Mouse (Mus musculus) midbrain, postnatal 0 days (tissue): ENCODE measurements around the gene Cyp46a1. TPM values are rescaled to one million over a fixed set of nuclear protein-coding genes. Genes with fewer than 3 reads are reported as not detected.

Experiments
- ATAC-seq: fragments of 200-750 bp; cut with Nextera tagmentation; 2 replicates; pipeline ENCODE4 v1.8.0; 2017; ENCODE audit warnings: moderate number of reproducible peaks, mild to moderate bottlenecking, moderate TSS enrichment, moderate library complexity; ENCODE audit not compliant: low FRiP score
- DNase-seq: peaks from one replicate; pipeline ENCODE4 v3.0.0-alpha.2; 2015; ENCODE audit warnings: low spot score
- H3K27ac ChIP-seq: fragments of 300-500 bp; sonication (generic); 2 replicates; pipeline ENCODE4 v1.5.1; 2014; ENCODE audit warnings: low read depth, mild to moderate bottlenecking, low read length, mixed read lengths
- H3K27me3 ChIP-seq: fragments of 300-500 bp; sonication (generic); 2 replicates; pipeline ENCODE4 v1.6.1; 2014; ENCODE audit warnings: low read length, control low read depth, mixed read lengths; ENCODE audit not compliant: insufficient read depth
- H3K36me3 ChIP-seq: fragments of 300-500 bp; sonication (generic); 2 replicates; pipeline ENCODE4 v1.6.1; 2014; ENCODE audit warnings: low read length, control low read depth, mixed read lengths; ENCODE audit not compliant: insufficient read depth
- H3K4me1 ChIP-seq: fragments of 300-500 bp; sonication (generic); 2 replicates; pipeline ENCODE4 v1.6.1; 2014; ENCODE audit warnings: mild to moderate bottlenecking, control low read depth, antibody characterized with exemption, low read length, mixed read lengths; ENCODE audit not compliant: insufficient read depth
- H3K4me2 ChIP-seq: fragments of 300-500 bp; sonication (generic); 2 replicates; pipeline ENCODE4 v1.6.1; 2014; ENCODE audit warnings: low read depth, mild to moderate bottlenecking, low read length, mixed read lengths; ENCODE audit not compliant: poor library complexity, severe bottlenecking
- H3K4me3 ChIP-seq: fragments of 300-500 bp; sonication (generic); 2 replicates; pipeline ENCODE4 v1.5.1; 2014; ENCODE audit warnings: low read depth, mild to moderate bottlenecking, low read length, moderate library complexity
- H3K9ac ChIP-seq: fragments of 300-500 bp; sonication (generic); replicated peaks from 2 replicates; pipeline ENCODE4 v1.6.1; 2014; ENCODE audit warnings: mild to moderate bottlenecking, low read length, moderate library complexity, mixed read lengths; ENCODE audit not compliant: poor library complexity, severe bottlenecking
- H3K9me3 ChIP-seq: fragments of 300-500 bp; sonication (generic); 2 replicates; pipeline ENCODE4 v1.6.1; 2016; ENCODE audit warnings: low read length, control low read depth
- CTCF ChIP-seq: IDR thresholded peaks from 2 replicates; pipeline ENCODE4 v1.5.1; 2016; ENCODE audit warnings: antibody characterized with exemption, mild to moderate bottlenecking
- WGBS: fragments of 180-500 bp; shearing (Covaris S2); extraction: QIAGEN DNeasy Blood & Tissue Kit; methylation state at CpG from one replicate; pipeline ENCODE4 v1.1.7; 2014; 5-methylcytosine and 5-hydroxymethylcytosine counted together
- polyA plus RNA-seq: library from polyadenylated mRNA; unstranded; fragments of >200 nt; fragmentation: Nextera tagmentation; extraction: Ambion mirVana; gene quantifications from 2 replicates; pipeline ENCODE4 v1.2.1, GENCODE M21; 2015
- total RNA-seq: library from RNA; depleted of rRNA; stranded (reverse); fragments of >200 nt; gene quantifications from 2 replicates; pipeline ENCODE4 v1.2.3, GENCODE M21; 2014

The Cyp46a1 gene
- total and polyA plus RNA-seq, 2 experiments from 2014 or later: 36.0 to 52.0 TPM

DNA sequence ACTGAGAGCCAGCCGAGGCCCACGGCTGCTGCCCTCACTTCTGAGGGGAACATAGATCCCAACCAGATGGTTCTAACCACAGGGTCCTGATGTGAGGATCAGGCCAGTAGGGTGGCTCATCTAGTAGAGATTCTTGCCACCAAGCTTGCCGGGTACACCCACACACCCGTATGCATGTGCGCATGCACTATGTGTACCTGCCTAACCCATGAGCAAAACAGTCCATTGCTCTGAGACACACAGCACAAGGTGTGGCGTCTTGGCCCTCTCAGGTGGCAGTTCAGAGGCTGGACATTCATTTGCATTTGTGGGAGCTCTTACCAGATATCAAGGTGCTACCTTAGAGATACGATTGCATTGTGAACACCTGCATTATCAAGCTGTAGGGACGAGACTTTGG, 14.0 kb downstream of the Cyp46a1 start:
- DNase-seq: no peak
- 86% methylated on average over 8 of the region's 8 CpGs for WGBS
- no peak for ATAC-seq
- Histone ChIP-seq H3K36me3 (0 out of 2 replicates have a peak, but pooled peaks cover 3% of the 10 kb centered on the region), H3K27ac (no peak overlapping the region), H3K9ac (no peak overlapping the region), H3K27me3 (0 out of 2 replicates have a peak, but pooled peaks cover 3% of the 10 kb centered on the region), H3K4me1 (no peaks in the 10 kb centered on the region), H3K9me3 (no peaks in the 10 kb centered on the region), H3K4me2 (no peak overlapping the region), H3K4me3 (no peak overlapping the region)
- TF ChIP-seq CTCF: no peak

DNA sequence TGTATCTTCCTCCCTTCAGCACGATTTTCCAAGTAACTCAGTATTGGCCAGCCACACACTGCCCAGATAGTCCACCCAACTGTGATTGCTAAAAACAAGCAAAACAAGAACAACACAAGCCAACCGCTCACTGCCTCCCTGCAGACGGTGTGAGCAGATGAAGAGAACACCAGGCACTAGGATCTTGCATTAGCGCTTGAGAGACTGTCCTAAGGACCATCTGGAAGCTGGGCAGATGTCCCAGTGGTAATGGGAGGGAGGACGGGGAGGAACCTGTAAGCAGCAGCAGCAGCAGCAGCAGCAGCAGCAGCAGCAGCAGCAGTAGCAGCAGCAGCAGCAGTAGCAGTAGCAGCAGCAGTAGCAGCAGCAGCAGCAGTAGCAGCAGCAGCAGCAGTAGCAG, 14.8 kb downstream of the Cyp46a1 start:
- Histone ChIP-seq H3K27ac (no peak overlapping the region), H3K27me3 (peaks cover 10% of the 10 kb centered on the region), H3K4me1 (no peaks in the 10 kb centered on the region), H3K4me3 (no peak overlapping the region), H3K9me3 (no peaks in the 10 kb centered on the region), H3K9ac (no peak overlapping the region), H3K36me3 (0 out of 2 replicates have a peak, but pooled peaks cover 3% of the 10 kb centered on the region), H3K4me2 (no peak overlapping the region)
- 74% methylated on average over 5 of the region's 5 CpGs for WGBS
- ATAC-seq: no peak
- peak; percentile 45 for DNase-seq
- TF ChIP-seq CTCF: no peak

DNA sequence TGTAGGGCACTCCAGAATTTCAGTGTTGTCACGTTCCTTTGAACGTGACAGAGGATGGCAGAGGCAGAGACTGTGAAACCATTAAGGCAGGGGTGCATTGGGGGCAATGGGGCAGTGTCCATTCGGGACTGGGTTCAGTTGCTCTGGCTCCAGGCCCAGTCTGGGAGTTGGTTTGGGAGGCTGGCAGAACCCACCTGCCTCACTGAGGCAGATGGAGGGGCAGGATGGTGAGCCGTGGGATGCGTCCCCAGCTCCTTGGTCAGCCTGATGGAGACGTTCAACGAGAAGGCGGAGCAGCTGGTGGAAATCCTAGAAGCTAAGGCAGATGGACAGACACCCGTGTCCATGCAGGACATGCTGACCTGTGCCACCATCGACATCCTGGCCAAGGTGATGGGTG, 16.8 kb downstream of the Cyp46a1 start:
- H3K27ac ChIP-seq: no peak overlapping the region
- no peaks in the 10 kb centered on the region for H3K36me3 ChIP-seq
- WGBS: 85% methylated on average over 10 of the region's 10 CpGs
- no peaks in the 10 kb centered on the region for H3K4me1 ChIP-seq
- no peak for TF ChIP-seq CTCF
- H3K9ac ChIP-seq: no peak overlapping the region
- peaks cover 10% of the 10 kb centered on the region for H3K27me3 ChIP-seq
- H3K9me3 ChIP-seq: no peaks in the 10 kb centered on the region
- no peak overlapping the region for H3K4me2 ChIP-seq
- DNase-seq (no peak), ATAC-seq (no peak)
- H3K4me3 ChIP-seq: no peak overlapping the region

DNA sequence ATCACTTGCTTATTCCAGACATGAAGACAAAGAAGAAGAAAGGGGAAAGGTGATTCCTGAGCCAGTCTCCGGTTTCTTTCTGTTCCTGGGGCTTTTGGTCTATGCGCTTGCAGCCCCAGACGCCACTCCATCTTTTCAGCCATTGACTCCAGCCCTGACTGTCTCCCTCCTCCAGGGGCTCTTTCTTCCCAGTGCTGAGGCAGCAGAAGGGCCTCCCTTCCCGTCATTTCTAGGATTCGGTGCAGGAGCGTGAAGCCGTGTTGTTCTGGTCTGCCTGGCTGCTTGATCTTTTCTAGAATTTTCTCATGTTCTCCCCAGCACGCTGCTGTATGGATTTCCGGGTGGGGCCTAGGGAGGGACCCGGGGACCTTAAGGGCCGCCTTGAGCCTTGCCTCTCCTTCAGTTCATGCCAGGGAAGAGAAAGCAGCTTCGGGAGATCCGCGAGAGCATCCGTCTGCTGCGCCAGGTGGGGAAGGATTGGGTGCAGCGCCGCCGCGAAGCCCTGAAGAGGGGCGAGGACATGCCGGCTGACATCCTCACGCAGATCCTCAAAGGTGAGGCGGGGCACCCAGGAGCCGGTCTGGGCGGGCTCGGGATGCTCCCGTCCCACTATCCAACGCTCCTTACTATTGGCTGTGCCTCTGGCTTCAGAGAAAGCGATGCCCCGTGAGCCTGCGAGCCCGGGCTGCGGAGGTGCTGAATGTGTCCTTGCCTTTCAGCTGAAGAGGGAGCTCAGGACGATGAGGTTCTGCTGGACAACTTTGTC, 18.4 kb downstream of the Cyp46a1 start:
- no peak for TF ChIP-seq CTCF
- DNase-seq: no peak
- peaks cover 10% of the 10 kb centered on the region for H3K27me3 ChIP-seq
- H3K9me3 ChIP-seq: no peaks in the 10 kb centered on the region
- peak overlapping the region; percentile 39 for H3K9ac ChIP-seq
- H3K4me2 ChIP-seq: peak overlapping the region; percentile 39
- H3K36me3 ChIP-seq: no peaks in the 10 kb centered on the region
- H3K4me1 ChIP-seq: no peaks in the 10 kb centered on the region
- H3K27ac ChIP-seq: no peak overlapping the region
- WGBS: 16% methylated on average over 35 of the region's 35 CpGs
- ATAC-seq: 0 out of 2 replicates have a peak, but pooled peaks have one; percentile 23
- H3K4me3 ChIP-seq: peak overlapping the region; percentile 12; the same call in 1 of the 2 replicates

DNA sequence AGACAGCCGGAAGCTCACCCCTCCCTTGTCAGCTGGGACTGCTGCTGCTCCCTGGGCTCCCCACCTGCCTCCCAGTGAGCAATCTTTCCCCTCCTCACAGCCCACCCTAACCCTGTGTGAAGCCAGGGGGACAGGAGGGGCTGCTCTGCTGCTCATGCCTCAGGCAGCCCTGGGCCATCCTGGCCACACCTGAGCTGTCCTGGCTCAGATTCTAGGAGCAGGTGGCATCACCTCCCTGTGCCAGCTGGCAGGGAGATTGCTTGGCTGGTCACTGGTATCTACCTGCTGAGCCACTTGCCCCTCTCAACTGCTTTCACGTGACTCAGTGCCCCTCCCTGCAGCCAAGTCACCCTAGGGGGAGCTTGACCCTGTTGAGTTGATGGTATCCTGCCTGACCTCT, 20.1 kb downstream of the Cyp46a1 start:
- ATAC-seq (no peak), DNase-seq (peak; percentile 36)

DNA sequence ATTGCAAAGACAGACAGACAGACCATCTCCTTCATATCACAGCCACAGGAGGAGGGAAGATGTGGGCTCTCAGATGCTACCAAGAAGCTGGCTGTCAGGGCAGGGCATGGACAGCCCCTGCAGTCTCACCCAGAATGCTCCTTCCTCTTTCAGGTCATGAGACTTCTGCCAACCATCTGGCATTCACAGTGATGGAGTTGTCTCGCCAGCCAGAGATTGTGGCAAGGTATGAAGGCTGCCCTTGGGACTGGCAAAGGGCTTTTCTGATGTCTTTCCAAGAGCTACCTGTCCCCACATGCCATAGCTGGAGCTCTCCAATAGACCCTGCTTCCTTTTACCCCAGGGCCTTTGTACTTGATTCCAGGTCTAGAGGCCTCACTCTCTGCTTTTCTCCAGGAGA, 21.1 kb downstream of the Cyp46a1 start:
- no peak overlapping the region for H3K4me2 ChIP-seq
- no peak for ATAC-seq

More for the DNA sequence above, 20.1 kb downstream of the Cyp46a1 start:
- Histone ChIP-seq H3K36me3 (no peaks in the 10 kb centered on the region), H3K9ac (no peak overlapping the region), H3K9me3 (no peaks in the 10 kb centered on the region), H3K27me3 (peaks cover 10% of the 10 kb centered on the region), H3K4me2 (no peak overlapping the region), H3K4me1 (no peaks in the 10 kb centered on the region), H3K27ac (no peak overlapping the region), H3K4me3 (no peak overlapping the region)
- TF ChIP-seq CTCF: no peak
- WGBS: 71% methylated on average over 2 of the region's 2 CpGs

More for the DNA sequence above, 21.1 kb downstream of the Cyp46a1 start:
- Histone ChIP-seq H3K36me3 (no peaks in the 10 kb centered on the region), H3K9ac (no peak overlapping the region), H3K27me3 (peaks cover 10% of the 10 kb centered on the region), H3K27ac (no peak overlapping the region), H3K4me3 (no peak overlapping the region), H3K9me3 (no peaks in the 10 kb centered on the region), H3K4me1 (no peaks in the 10 kb centered on the region)
- no peak for TF ChIP-seq CTCF
- WGBS: 100% methylated on average over 1 of the region's 1 CpGs
- no peak for DNase-seq
